Mouse (Mus musculus): ENCODE results near the gene Rpl36al. TPM values are rescaled to one million over a fixed set of nuclear protein-coding genes. Genes with fewer than 3 reads are reported as not detected.
"Not testable (repeated sequence)": the region's sequence is repeated elsewhere in the genome, so short reads cannot be mapped to it uniquely, and the experiment has no call there.

Rpl36al gene
- total RNA-seq, 2 experiments from 2014 or later: 290 to 325 TPM

- intact Hi-C loops (cut with DNase I): no loop called here
- Histone ChIP-seq H3K27ac (no peak overlapping the region), H3K4me3 (no peak overlapping the region)
- no peak for DNase-seq
- no peak for TF ChIP-seq CTCF (IDR thresholded peaks at IDR 0.05)
Measured at GRCm38 (mm10) chr12:69164904-69165303, 19.0 kb downstream of the Rpl36al start.

DNA sequence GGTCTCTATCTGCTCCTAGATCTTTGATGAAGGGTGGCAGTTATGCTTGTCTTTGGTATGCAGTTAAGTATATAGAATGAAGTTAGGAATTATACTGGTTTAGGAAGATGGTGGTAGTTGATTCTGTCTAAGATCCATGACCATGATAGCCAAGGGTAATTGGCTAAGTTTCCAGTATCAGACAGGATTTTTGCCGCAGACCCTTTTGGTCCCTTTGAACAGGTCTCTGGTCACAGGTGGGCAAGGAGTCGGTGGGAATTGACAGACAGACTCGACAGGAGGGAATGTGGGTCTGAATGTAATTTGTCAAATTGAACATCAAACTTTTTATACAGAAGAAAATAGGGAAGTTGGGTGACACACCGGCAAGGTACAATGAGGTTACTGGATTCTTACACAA lies 20.3 kb downstream of the Rpl36al start:
- DNase-seq; intact Hi-C loops (cut with DNase I); H3K27ac ChIP-seq; H3K4me3 ChIP-seq: not testable (repeated sequence)

- intact Hi-C loops (cut with DNase I); DNase-seq; H3K27ac ChIP-seq; H3K4me3 ChIP-seq: not testable (repeated sequence)
Measured at GRCm38 (mm10) chr12:69160677-69161076, 23.2 kb downstream of the Rpl36al start.

GRCm38 (mm10) chr12:69159578-69159940 lies 24.3 kb downstream of the Rpl36al start:
- peak; percentile 81 for TF ChIP-seq CTCF (IDR thresholded peaks at IDR 0.05)
- intact Hi-C loops (cut with DNase I): no loop called here
- H3K4me3 ChIP-seq: peak overlapping the region; percentile 80
- peak overlapping the region; percentile 98 for H3K27ac ChIP-seq
- no peak for DNase-seq

GRCm38 (mm10) chr12:69158765-69159577 lies 24.9 kb downstream of the Rpl36al start, which contains the start of gene Rps29:
Gene Rps29, minus strand, starts transcription at chr12:69159186.
- H3K4me3 ChIP-seq: peak within 1 kb of the TSS; percentile 80
- H3K27ac ChIP-seq: peak within 1 kb of the TSS; percentile 98
- peak; percentile 96 for DNase-seq
- intact Hi-C loops (cut with DNase I): not testable (repeated sequence)

- peak overlapping the region; percentile 98 for H3K27ac ChIP-seq
- intact Hi-C loops (cut with DNase I): no loop called here
- no peak for DNase-seq
- H3K4me3 ChIP-seq: peak overlapping the region; percentile 80
- no peak for TF ChIP-seq CTCF (IDR thresholded peaks at IDR 0.05)
Measured at GRCm38 (mm10) chr12:69158366-69158764, 25.5 kb downstream of the Rpl36al start.

- no peak overlapping the region for H3K27ac ChIP-seq
- DNase-seq: no peak
- no peak overlapping the region for H3K4me3 ChIP-seq
- intact Hi-C loops (cut with DNase I): no loop called here
- TF ChIP-seq CTCF (IDR thresholded peaks at IDR 0.05): no peak
Measured at GRCm38 (mm10) chr12:69157107-69157506, 26.8 kb downstream of the Rpl36al start.

DNA sequence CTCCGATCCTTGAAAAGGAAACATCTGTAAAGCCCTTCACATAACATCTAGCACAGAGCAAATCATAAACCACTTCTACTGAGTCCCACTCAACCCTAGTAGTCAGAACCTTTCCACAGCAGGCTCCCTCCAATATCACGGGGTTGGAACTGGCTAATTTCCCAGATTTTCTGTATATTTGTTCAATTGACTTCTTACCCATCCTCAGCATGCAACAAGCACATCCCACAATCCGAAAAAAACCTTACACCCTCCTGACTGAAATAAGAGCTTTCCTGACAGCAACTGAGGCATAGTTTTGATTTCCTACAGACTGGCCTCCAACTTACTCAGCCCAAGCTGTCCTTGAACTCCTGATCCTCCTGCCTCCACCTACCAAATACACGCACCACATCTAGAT lies 27.4 kb downstream of the Rpl36al start:
- TF ChIP-seq CTCF (IDR thresholded peaks at IDR 0.05): no peak
- H3K27ac ChIP-seq: no peak overlapping the region
- no peak overlapping the region for H3K4me3 ChIP-seq
- DNase-seq: no peak
- intact Hi-C loops (cut with DNase I): no loop called here

DNA sequence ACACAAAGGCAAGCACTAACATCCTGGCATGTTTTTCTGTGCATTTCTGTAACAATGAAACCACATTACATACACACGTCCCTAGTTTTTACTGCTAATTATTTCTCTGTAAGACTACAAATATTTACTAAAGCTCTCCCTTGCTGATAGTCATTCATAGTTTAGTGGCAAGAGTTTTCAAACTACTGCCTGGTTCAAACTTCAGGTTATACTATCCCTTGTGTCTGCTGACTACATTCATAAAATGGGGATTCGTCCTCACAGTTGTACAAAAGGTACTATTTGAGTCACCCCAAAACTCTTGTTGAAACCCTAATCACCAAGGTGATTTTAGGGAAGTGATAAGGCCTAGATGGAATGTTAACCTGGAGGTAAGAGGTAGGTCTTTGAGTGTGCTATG lies 28.0 kb downstream of the Rpl36al start:
- no peak overlapping the region for H3K27ac ChIP-seq
- no peak for TF ChIP-seq CTCF (IDR thresholded peaks at IDR 0.05)
- intact Hi-C loops (cut with DNase I): no loop called here
- H3K4me3 ChIP-seq: no peak overlapping the region
- DNase-seq: no peak

- H3K27ac ChIP-seq: no peak overlapping the region
- no peak for DNase-seq
- intact Hi-C loops (cut with DNase I): no loop called here
- H3K4me3 ChIP-seq: no peak overlapping the region
- TF ChIP-seq CTCF (IDR thresholded peaks at IDR 0.05): no peak
Measured at GRCm38 (mm10) chr12:69150049-69150448, 33.8 kb downstream of the Rpl36al start.

DNA sequence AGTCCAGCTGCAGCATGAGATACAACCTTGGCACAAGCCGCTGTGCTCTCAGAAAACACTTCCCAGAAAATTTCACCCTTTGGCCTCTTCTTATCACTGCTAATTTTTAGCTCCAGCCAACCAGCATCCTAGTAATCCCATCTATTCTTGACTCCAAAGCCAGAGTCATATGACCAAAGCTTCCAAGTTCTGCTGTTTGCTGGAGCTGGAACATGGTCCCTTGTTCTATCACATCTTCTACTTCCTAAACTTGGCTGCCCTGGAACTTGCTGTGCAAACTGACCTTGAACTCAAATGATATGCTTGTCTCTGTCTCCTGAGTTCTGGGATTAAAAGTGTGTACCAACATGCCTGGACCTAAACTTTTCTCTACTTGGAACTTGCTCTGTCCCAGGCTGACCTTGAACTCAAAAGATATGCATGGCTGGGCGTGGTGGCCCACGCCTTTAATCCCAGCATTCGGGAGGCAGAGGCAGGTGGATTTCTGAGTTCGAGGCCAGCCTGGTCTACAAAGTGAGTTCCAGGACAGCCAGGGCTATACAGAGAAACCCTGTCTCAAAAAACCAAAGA lies 36.6 kb downstream of the Rpl36al start:
- Histone ChIP-seq H3K4me3 (no peak overlapping the region), H3K27ac (no peak overlapping the region)
- no peak for TF ChIP-seq CTCF (IDR thresholded peaks at IDR 0.05)
- intact Hi-C loops (cut with DNase I): no loop called here
- DNase-seq: no peak

GRCm38 (mm10) chr12:69143460-69143859 lies 40.4 kb downstream of the Rpl36al start:
- no peak for DNase-seq
- no peak for TF ChIP-seq CTCF (IDR thresholded peaks at IDR 0.05)
- intact Hi-C loops (cut with DNase I): no loop called here
- Histone ChIP-seq H3K4me3 (no peak overlapping the region), H3K27ac (no peak overlapping the region)

DNA sequence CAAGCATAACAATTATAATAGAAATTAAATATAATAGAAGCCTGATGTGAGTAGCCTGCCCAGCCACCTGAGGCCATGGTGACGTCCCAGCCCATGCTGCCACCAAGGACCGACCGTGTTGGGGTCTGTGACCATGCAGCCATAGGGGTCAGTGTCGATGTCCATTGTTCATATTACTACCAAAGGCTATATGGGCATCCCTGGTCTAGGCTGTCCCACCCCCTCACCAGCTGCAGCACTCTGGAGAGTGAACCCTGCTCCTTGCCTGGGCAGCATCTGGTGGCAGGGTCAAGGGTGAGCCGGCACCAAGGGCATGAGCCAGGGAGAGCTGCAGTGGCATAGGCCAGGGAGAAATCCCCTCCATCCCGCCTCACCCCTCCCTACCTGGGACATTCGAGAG lies 44.0 kb downstream of the Rpl36al start:
- TF ChIP-seq CTCF (IDR thresholded peaks at IDR 0.05): no peak
- DNase-seq: no peak
- H3K27ac ChIP-seq: no peak overlapping the region
- intact Hi-C loops (cut with DNase I): no loop called here
- H3K4me3 ChIP-seq: no peak overlapping the region

DNA sequence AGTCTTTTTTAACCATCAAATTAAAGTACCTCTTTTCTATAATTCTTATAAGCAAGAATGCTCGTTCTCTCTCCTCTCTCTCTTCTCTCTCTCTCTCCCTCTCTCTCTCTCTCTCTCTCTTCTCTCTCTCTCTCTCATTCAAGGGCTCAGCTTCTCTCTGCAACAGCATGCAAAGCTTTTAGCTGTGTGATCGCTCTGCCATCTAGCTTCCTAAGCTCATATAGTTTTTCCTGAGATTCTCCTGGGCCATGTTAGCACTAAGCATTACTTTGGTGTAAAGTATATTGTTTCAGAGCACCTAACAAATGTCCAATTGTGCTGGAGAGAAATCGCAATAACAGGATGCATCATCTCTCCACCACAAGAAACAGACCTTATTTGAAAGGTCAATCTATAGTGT lies 44.7 kb downstream of the Rpl36al start:
- Histone ChIP-seq H3K4me3 (no peak overlapping the region), H3K27ac (no peak overlapping the region)
- intact Hi-C loops (cut with DNase I): no loop called here
- no peak for DNase-seq
- no peak for TF ChIP-seq CTCF (IDR thresholded peaks at IDR 0.05)

Small RNA genes within 50 kb of the gene (microRNA-seq; reads per million reads assigned to microRNA genes)
- gene Gm47287 (not detected), gene Gm47295 (not detected)

Other genes with a start within 250 kb of the Rpl36al start
- gene Rps29, start 24.9 kb downstream of the Rpl36al start, total RNA-seq (2021): 1,000 to 10,000 TPM in 1 of 2 experiments, 100 to 1,000 TPM in 1; 838 to 1,075 TPM
- gene Lrr1, start 15.3 kb downstream of the Rpl36al start, total RNA-seq (2021): not detected
- 1 to 10 TPM; 6.0 to 7.3 TPM for gene Mgat2, start 74 bp upstream of the Rpl36al start, total RNA-seq (2021)
- gene Gm49383, start 13.0 kb upstream of the Rpl36al start, total RNA-seq (2021): 1 to 10 TPM; 3.1 to 3.4 TPM
- gene Dnaaf2, start 14.3 kb upstream of the Rpl36al start, total RNA-seq (2021): under 1 TPM; 0.38 to 0.64 TPM
- 1 to 10 TPM; 2.0 to 3.2 TPM for gene Gm49384, start 20.2 kb upstream of the Rpl36al start, total RNA-seq (2021)
- gene Pole2, start 44.1 kb upstream of the Rpl36al start, total RNA-seq (2021): under 1 TPM; 0.28 to 0.42 TPM
- 10 to 100 TPM; 18.7 to 24.1 TPM for gene Klhdc1, start 57.1 kb upstream of the Rpl36al start, total RNA-seq (2021)
- gene Klhdc2, start 112.6 kb upstream of the Rpl36al start, total RNA-seq (2021): 100 to 1,000 TPM; 110 to 114 TPM
- 10 to 100 TPM; 23.1 to 23.6 TPM for gene Nemf, start 173.1 kb upstream of the Rpl36al start, total RNA-seq (2021)
- gene Arf6, start 188.1 kb upstream of the Rpl36al start, total RNA-seq (2021): 10 to 100 TPM; 20.5 to 20.8 TPM
- not detected for gene Gm9887, start 188.4 kb upstream of the Rpl36al start, total RNA-seq (2021)